Mouse (Mus musculus): ENCODE results near the gene Abca15.
"Not testable (repeated sequence)": the region's sequence is repeated elsewhere in the genome, so short reads cannot be mapped to it uniquely, and the experiment has no call there.

Gene Abca15

GRCm38 (mm10) chr7:120328087-120328793 lies at the start of gene Abca15:
TSS of gene Abca15 (plus strand) at chr7:120328670.
- DNase-seq (ENCODE audit: low read depth, low spot score), result no peak

DNA sequence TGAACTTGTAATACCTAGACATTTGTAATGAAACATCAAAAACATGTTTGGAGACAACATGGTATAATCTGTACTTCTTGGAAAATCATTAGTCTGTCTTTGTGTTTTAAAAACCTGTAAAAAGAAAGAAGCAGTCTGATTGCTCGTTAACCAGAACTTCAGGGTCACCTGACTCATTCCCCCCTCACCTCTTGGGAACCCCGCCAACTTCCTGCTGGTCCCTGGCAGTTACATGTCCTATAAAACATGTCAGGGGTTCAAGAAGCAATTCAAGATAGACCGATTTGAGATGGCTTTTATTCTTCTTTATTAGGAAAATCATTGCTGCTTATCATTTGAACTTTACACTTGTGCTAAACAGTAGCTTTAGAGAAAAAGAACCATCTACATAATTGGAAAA lies 43.2 kb upstream of the Abca15 start:
- DNase-seq (ENCODE audit: low read depth, low spot score), result no peak

DNA sequence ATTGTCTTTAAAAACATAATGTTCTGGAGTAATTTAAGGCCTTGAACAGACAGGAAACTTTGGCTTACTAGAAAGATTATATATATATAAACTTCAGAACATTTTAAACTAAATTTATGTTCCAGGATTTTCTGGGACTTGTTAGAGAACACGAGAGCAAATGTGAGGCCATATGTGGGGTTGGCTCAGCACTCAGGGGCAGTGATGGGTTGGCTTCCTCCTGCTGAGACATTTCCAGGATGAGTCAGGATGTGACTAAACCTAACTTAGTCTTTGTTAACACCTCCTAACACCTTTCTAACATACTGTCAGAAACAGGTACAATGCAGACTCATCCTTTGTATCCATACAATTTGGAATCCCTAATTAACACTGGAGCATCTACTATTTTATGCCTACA lies 12.4 kb upstream of the Abca15 start:
- DNase-seq (ENCODE audit: low read depth, low spot score), result no peak

GRCm38 (mm10) chr7:120322963-120323362 lies 5.5 kb upstream of the Abca15 start:
- no peak for DNase-seq (ENCODE audit: low read depth, low spot score)

- DNase-seq (ENCODE audit: low read depth, low spot score), result not testable (repeated sequence)
Measured at GRCm38 (mm10) chr7:120325911-120326310, 2.6 kb upstream of the Abca15 start.

- peak; percentile 37 for DNase-seq (ENCODE audit: low read depth, low spot score)
Measured at GRCm38 (mm10) chr7:120327220-120328073, 1.0 kb upstream of the Abca15 start.

DNA sequence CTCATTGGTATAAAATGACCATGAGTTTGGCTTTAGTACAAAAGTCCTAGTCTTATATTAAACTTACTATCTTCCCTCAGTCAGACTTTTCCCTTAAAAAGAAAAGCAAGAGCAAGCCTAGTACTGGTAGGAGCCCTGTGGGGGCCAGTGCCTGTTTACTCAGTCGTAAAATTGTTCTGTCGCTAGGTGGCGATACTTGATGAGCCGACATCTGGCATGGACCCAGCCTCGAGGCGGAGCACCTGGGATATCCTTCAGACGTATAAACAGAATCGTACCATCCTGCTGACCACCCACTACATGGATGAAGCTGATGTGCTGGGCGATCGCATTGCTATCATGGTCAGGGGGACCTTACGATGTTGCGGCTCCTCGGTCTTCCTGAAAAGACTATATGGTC lies 32.7 kb downstream of the Abca15 start:
- peak; percentile 48 for DNase-seq (ENCODE audit: low read depth, low spot score)

- no peak for DNase-seq (ENCODE audit: low read depth, low spot score)
Measured at GRCm38 (mm10) chr7:120409447-120409846, 81.0 kb downstream of the Abca15 start, which contains the start of gene Abca16. TSS of gene Abca16 (plus strand) at chr7:120409647.

- DNase-seq (ENCODE audit: low read depth, low spot score), result no peak
Measured at GRCm38 (mm10) chr7:120412391-120412790, 83.9 kb downstream of the Abca15 start.

GRCm38 (mm10) chr7:120426625-120427024 lies 98.2 kb downstream of the Abca15 start:
- DNase-seq (ENCODE audit: low read depth, low spot score), result peak; percentile 38

GRCm38 (mm10) chr7:120431464-120431863 lies 103.0 kb downstream of the Abca15 start:
- no peak for DNase-seq (ENCODE audit: low read depth, low spot score)
